Mouse (Mus musculus): ENCODE results near the gene Ncf2.

Gene Ncf2

DNA sequence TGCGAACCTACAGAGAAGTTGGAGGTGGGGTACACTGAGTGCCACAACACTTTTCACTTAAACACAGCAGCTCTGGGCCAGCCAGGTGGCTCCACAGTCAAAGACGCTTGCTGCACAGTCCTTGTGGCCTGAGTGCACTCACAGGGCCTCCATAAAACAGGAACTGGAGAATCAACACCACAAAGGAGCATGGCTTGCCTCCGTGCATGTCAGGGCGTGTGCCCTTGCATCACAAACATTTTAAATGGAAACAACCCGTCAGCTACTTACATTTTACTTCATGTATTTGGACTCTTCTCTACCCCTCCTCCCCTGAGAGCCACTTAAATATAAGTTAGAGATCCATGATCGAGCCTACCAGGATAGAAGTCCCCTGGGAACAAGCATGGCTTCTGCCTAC, 32.3 kb downstream of the Ncf2 start:
- no peak for DNase-seq

DNA sequence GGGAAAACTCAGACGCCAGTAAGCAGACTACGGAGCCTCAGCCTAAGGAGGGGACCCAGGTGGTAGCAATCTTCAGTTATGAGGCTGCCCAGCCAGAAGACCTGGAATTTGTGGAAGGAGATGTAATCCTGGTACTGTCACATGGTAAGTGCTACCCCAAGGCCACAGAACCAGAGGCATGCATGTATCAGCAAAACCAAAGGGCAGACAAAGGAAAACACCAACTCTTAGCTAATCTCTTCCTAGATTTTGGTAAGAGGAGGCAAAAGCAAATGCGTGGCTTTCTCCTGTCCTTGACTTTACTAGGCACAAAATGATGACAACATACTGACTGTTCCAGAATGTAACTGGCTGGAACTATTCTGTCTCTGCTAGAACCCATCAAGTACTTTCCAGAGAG, 35.1 kb downstream of the Ncf2 start:
- no peak for DNase-seq

GRCm38 (mm10) chr1:152838026-152838702, 38.2 kb downstream of the Ncf2 start:
- DNase-seq, result no peak

DNA sequence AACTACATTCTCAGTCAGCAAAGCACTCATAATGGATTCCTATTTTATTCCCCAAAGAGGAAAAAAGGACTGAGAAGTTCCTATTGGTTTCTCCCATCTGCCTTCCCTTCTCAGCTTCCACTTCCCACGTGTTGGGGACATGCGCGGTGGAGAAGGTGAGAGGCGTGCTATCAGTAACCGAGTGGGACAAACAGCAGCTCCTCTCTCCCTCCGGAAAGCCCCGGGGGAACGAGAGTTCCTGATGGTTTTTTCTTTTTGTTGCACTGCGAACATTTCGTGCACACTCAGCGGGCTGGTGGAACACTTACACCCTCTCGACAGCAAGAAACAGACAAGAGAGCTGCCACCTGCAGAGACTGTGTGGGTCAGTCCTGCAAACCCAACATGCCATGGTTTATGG, 38.8 kb downstream of the Ncf2 start:
- peak; percentile 61 for DNase-seq

DNA sequence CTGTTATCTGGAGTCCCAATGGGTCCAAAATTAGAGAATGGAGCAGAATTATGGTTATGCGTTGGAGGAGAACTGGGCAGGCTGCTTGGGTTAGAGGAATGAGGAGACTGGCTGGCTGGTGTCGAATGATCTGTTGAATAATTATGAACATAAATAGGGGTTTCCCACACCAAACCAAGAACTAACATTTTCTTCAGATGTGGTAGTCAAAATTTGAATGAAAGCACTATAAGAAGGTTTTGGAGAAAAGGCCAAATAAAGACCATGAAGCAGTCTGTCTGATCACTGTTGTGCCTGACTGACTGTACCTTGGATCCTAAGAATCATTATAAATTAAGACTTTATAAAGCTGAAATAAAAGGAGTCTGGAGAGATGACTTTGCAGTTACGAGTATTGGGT, 40.3 kb downstream of the Ncf2 start:
- DNase-seq, result no peak

DNA sequence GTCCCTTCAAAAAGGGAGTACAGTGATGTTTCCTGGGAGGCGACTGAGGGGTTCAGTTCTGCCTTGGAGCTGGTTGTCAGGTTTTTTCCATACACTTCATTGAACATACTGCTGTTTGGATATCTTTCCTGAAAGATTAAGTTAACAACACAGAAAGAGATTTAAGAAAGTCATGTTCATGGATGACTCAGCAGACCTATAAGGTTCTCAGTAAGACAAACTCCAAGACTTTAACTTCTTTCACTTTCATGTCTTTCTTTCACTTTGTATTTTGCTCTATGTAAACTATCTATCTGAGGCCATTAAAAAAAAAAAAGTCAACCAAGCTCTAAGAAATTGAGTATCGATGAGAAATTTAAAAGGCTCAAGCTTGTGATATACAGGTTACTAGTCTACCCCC, 41.1 kb downstream of the Ncf2 start:
- DNase-seq, result no peak

- no peak for DNase-seq
These were observed 44.6 kb downstream of the Ncf2 start for GRCm38 (mm10) chr1:152844634-152845033.

GRCm38 (mm10) chr1:152845211-152845730, 45.3 kb downstream of the Ncf2 start:
- no peak for DNase-seq

DNA sequence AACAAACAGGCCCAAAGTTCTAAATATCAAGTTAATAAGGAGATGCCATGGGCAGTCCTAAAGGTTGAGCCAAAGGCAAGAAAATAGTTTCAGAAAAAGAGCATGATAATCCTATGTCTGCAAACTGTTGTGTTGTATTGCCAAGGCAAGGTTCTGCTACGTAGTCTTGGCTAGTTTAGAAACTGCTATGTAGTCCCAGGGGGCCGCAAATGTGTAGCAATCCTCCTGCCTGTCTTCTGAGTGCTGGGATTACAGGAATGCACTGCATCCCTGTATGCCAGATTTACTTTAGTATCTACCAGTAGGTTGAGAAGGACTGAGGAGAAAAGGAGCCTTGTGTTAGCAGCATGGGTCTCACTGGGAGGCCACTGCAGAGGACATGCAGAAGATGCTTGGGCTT, 46.9 kb downstream of the Ncf2 start:
- DNase-seq, result no peak

DNA sequence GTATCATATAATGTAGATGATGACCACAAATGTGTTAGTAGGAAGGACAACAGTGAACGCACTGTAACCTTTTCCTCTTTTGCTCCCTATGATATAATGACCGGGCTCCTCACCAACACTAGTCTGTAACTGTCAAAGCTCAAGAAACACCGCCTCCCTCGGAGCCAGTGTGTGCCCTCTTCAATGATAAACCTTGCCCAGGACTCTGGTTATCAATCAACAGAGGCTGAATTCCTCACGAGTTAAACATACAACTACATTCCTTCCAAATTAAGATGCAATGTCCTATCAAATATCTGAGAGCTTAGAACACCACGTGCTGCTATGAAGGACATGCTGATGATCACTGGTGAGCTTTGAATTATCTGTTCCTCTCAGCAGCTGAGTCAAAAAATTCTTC, 69.9 kb downstream of the Ncf2 start:
- no peak for DNase-seq

- no peak for DNase-seq
These were observed 71.0 kb downstream of the Ncf2 start for GRCm38 (mm10) chr1:152871031-152871430.
